Mouse (Mus musculus): ENCODE results near the gene Grk6. TPM values are rescaled to one million over a fixed set of nuclear protein-coding genes. Genes with fewer than 3 reads are reported as not detected.

The Grk6 gene
- polyA plus RNA-seq, 1 experiment from 2014 or later = 29.5 TPM

DNA sequence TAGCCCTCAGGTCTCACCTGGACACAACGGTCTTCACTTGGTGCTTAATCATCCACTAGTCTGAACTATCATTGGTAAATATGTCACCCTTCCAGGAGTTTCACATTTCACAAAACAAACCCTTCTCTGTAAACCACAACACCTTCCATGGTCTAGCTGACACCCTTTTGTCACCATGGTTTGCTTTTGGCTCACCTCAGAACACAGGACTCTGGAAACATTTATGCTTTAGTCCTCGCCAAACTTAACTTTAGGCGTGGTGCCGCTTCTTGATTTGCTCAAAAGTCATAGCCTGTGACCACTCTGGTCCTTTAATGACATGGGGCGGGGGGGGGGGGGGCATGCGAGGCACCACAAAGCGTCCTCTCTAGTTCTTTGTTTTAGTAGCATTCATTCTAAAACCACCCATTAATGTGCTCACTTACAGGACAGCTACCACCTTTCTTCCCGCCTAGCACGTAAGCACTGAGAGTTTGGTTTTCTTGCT, 1.0 kb upstream of the Grk6 start:
- no peak for TF ChIP-seq CTCF (IDR thresholded peaks at IDR 0.05; ENCODE audit: low read depth)
- Histone ChIP-seq H3K27ac (peak overlapping the region; percentile 94; the same call in 1 of the 2 replicates), H3K9ac (ENCODE audit: low read depth, low read length) (peak overlapping the region; percentile 57; the same call in 1 of the 2 replicates), H3K4me3 (replicated peaks; ENCODE audit: low read depth, low read length) (peak overlapping the region; percentile 75), H3K4me2 (ENCODE audit: low read length) (peak overlapping the region; percentile 69), H3K27me3 (ENCODE audit: insufficient read depth, low read length) (no peaks in the 10 kb centered on the region), H3K36me3 (ENCODE audit: insufficient read depth, low read length) (no peaks in the 10 kb centered on the region), H3K4me1 (replicated peaks; ENCODE audit: insufficient read depth, low read length) (peaks cover 15% of the 10 kb centered on the region), H3K9me3 (replicated peaks; ENCODE audit: low read length) (no peaks in the 10 kb centered on the region)
- DNase-seq (ENCODE audit: low spot score) = no peak
- no peak for ATAC-seq (replicated peaks; ENCODE audit: low FRiP score, low read depth)
- WGBS = 25% methylated on average over 9 of the region's 9 CpGs

DNA sequence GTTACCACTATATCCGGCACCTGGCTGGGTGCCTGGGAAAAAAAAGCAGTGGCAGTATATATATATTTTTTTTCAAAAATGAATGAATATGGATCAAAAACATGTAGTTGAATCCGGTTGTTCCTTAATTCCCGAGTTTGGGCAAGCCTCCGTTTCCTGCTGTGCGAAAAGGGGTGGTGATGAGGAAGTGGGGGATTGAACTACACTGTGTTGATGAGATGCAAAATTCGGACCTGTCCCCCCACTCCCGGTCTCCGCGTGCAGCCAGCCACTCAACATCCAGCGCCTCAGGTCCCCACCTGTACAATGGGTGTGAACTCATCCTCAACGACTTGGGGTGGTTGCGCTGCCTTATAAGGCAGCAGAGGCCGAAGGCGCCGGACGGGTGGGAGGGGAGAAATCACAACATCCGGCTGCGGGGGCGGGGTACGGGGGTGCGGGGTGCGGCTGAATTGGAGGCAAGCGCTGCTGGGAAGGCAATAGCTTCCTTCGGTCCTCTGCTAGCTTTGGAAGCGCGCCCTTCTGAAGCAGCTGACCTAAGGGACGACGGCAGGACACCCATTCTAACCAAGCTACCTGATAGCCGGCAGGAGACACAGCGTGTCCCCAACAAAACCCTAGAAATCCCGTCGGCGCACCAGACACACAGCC, 461 bp upstream of the Grk6 start:
- peak overlapping the region; percentile 94 for H3K27ac ChIP-seq
- peak overlapping the region; percentile 69 for H3K4me2 ChIP-seq (ENCODE audit: low read length)
- no peaks in the 10 kb centered on the region for H3K27me3 ChIP-seq (ENCODE audit: insufficient read depth, low read length)
- no peaks in the 10 kb centered on the region for H3K9me3 ChIP-seq (replicated peaks; ENCODE audit: low read length)
- DNase-seq (ENCODE audit: low spot score) (peak; percentile 91), ATAC-seq (replicated peaks; ENCODE audit: low FRiP score, low read depth) (peak; percentile 68)
- H3K36me3 ChIP-seq (ENCODE audit: insufficient read depth, low read length) = no peaks in the 10 kb centered on the region
- peaks cover 15% of the 10 kb centered on the region for H3K4me1 ChIP-seq (replicated peaks; ENCODE audit: insufficient read depth, low read length)
- no peak for TF ChIP-seq CTCF (IDR thresholded peaks at IDR 0.05; ENCODE audit: low read depth)
- peak overlapping the region; percentile 57; the same call in 1 of the 2 replicates for H3K9ac ChIP-seq (ENCODE audit: low read depth, low read length)
- WGBS = under 1% methylated on average over 33 of the region's 33 CpGs
- H3K4me3 ChIP-seq (replicated peaks; ENCODE audit: low read depth, low read length) = peak overlapping the region; percentile 75

DNA sequence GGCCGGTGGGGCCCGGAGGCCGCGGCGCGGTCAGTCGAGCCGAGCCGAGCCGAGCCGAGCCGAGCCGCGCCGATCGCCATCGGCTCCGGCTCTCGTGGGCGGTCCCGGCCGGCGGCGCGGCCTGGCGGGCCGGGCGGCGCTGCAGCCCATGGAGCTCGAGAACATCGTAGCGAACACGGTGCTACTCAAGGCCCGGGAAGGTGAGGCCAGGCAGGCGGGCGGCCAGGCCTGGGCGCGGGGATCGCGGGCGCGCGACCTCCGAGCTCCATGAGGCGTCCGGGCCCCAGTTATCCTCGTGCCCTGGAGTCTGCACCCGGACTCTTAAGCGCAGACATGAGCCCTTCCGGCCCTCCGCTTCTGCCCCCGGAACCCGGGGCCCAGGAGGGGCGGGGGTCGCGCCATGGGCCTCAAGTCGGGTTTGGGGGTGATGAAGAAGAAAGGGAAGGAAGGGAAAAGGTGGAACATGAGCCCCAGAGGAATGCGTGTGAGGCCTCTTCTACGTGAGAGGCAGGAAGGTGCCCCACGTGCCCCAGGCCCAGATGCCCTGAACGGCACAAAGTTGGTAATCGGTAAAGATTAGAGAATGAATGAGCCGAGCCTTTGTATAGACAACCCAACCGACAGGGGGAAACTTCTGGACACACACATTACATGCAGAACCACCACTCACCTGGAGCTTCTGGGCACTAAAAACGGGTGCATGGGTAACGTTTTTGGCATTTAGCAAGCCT, 654 bp downstream of the Grk6 start:
- no peak for TF ChIP-seq CTCF (IDR thresholded peaks at IDR 0.05; ENCODE audit: low read depth)
- no peaks in the 10 kb centered on the region for H3K9me3 ChIP-seq (replicated peaks; ENCODE audit: low read length)
- H3K4me3 ChIP-seq (replicated peaks; ENCODE audit: low read depth, low read length) = peak overlapping the region; percentile 75
- peak overlapping the region; percentile 94 for H3K27ac ChIP-seq
- H3K27me3 ChIP-seq (ENCODE audit: insufficient read depth, low read length) = no peaks in the 10 kb centered on the region
- H3K4me2 ChIP-seq (ENCODE audit: low read length) = peak overlapping the region; percentile 87
- ATAC-seq (replicated peaks; ENCODE audit: low FRiP score, low read depth) = no peak
- DNase-seq (ENCODE audit: low spot score) = no peak
- peaks cover 2% of the 10 kb centered on the region; the same call in 1 of the 2 replicates for H3K36me3 ChIP-seq (ENCODE audit: insufficient read depth, low read length)
- peaks cover 15% of the 10 kb centered on the region for H3K4me1 ChIP-seq (replicated peaks; ENCODE audit: insufficient read depth, low read length)
- peak overlapping the region; percentile 93 for H3K9ac ChIP-seq (ENCODE audit: low read depth, low read length)
- under 1% methylated on average over 60 of the region's 66 CpGs for WGBS

DNA sequence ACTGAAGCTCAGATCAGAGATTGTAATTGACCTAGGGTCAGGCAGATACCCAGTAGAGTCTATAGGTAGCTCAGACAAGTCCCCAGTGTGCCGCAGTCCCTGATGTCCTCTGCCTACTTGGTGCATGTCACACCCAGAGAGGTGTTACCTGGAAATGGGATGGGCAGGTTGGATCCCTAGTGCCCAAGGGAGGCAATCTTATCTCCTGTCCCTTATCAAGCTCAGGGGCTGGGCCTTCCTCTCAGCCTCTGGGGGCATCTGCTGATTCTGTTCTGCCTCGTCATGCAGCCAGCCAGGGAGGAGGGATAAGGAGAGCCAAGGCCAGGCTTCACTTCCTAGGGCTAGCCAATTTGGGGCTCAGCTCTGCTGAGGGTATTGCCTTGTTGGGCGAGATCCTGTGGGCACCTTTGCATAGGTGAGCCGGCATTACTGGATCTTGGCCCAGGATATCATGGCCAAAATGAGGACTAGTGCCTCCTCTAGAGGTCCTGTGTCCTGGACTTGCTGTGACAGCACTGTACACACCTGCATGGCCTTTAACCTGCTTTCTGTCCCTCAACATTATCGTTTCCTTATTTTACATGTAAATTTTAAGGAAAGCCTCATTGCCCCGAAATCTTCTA, 1.7 kb downstream of the Grk6 start:
- H3K9ac ChIP-seq (ENCODE audit: low read depth, low read length) = peak overlapping the region; percentile 93
- TF ChIP-seq CTCF (IDR thresholded peaks at IDR 0.05; ENCODE audit: low read depth) = no peak
- H3K36me3 ChIP-seq (ENCODE audit: insufficient read depth, low read length) = peaks cover 13% of the 10 kb centered on the region
- peaks cover 15% of the 10 kb centered on the region for H3K4me1 ChIP-seq (replicated peaks; ENCODE audit: insufficient read depth, low read length)
- no peak overlapping the region for H3K27ac ChIP-seq
- WGBS = 76% methylated on average over 6 of the region's 6 CpGs
- ATAC-seq (replicated peaks; ENCODE audit: low FRiP score, low read depth) (no peak), DNase-seq (ENCODE audit: low spot score) (no peak)
- H3K4me3 ChIP-seq (replicated peaks; ENCODE audit: low read depth, low read length) = peak overlapping the region; percentile 75; the same call in 1 of the 2 replicates
- H3K27me3 ChIP-seq (ENCODE audit: insufficient read depth, low read length) = no peaks in the 10 kb centered on the region
- H3K4me2 ChIP-seq (ENCODE audit: low read length) = peak overlapping the region; percentile 87
- no peaks in the 10 kb centered on the region for H3K9me3 ChIP-seq (replicated peaks; ENCODE audit: low read length)

DNA sequence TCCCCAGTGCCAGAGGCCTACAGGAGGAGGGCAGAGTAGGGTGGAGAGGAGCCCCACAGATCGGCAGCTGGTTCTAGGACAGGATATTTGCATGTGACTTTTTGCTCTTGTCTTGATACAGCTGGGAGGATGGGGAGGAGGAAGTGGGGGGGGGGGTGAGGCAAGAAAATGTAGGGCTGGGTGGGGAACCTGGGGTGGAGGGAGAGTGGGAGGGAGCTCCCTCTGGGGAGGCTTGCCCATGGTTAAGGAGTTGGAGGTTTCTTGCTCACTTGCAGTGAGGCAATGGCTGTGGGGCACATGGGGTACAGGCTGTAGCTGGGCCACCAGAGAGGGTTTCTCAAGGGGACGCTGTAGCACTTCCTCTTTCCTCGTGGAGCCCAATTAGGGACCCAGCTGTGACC, 2.7 kb downstream of the Grk6 start:
- H3K9me3 ChIP-seq (replicated peaks; ENCODE audit: low read length) = no peaks in the 10 kb centered on the region
- peaks cover 15% of the 10 kb centered on the region for H3K4me1 ChIP-seq (replicated peaks; ENCODE audit: insufficient read depth, low read length)
- H3K9ac ChIP-seq (ENCODE audit: low read depth, low read length) = no peak overlapping the region
- no peak for TF ChIP-seq CTCF (IDR thresholded peaks at IDR 0.05; ENCODE audit: low read depth)
- no peak overlapping the region for H3K27ac ChIP-seq
- peaks cover 22% of the 10 kb centered on the region for H3K36me3 ChIP-seq (ENCODE audit: insufficient read depth, low read length)
- no peak for ATAC-seq (replicated peaks; ENCODE audit: low FRiP score, low read depth)
- DNase-seq (ENCODE audit: low spot score) = no peak
- no peak overlapping the region for H3K4me2 ChIP-seq (ENCODE audit: low read length)
- no peaks in the 10 kb centered on the region for H3K27me3 ChIP-seq (ENCODE audit: insufficient read depth, low read length)
- H3K4me3 ChIP-seq (replicated peaks; ENCODE audit: low read depth, low read length) = no peak overlapping the region
- 36% methylated on average over 3 of the region's 3 CpGs for WGBS

DNA sequence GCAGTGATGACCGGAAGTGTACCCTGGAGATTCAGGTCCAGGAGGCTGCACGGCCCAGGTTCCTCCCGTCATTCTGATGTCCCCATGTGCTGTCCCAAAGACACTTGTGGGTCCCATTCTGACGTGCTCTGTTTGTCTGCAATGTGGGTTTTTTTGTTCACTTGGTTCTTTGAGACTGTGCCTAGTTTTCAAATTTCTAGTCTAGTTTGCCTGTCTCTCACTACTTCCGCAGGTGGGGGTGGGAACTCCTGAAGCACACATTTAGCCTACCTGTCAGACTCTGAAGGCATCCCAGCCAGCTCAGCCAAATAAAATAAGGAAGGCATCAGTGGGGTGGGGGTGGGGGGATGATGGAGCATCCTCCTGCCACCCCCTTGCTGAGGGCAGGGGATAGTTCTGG, 3.3 kb downstream of the Grk6 start:
- 92% methylated on average over 5 of the region's 5 CpGs for WGBS
- Histone ChIP-seq H3K4me1 (replicated peaks; ENCODE audit: insufficient read depth, low read length) (peaks cover 15% of the 10 kb centered on the region), H3K36me3 (ENCODE audit: insufficient read depth, low read length) (peaks cover 27% of the 10 kb centered on the region), H3K4me2 (ENCODE audit: low read length) (no peak overlapping the region), H3K9ac (ENCODE audit: low read depth, low read length) (no peak overlapping the region), H3K27ac (no peak overlapping the region), H3K27me3 (ENCODE audit: insufficient read depth, low read length) (no peaks in the 10 kb centered on the region), H3K4me3 (replicated peaks; ENCODE audit: low read depth, low read length) (no peak overlapping the region), H3K9me3 (replicated peaks; ENCODE audit: low read length) (no peaks in the 10 kb centered on the region)
- no peak for DNase-seq (ENCODE audit: low spot score)
- no peak for ATAC-seq (replicated peaks; ENCODE audit: low FRiP score, low read depth)
- TF ChIP-seq CTCF (IDR thresholded peaks at IDR 0.05; ENCODE audit: low read depth) = no peak

Data from kidney, postnatal 0 days (tissue).